Mouse (Mus musculus) kidney, embryonic 16.5 days (tissue): ENCODE results near the gene Glb1l. TPM values are rescaled to one million over a fixed set of nuclear protein-coding genes. Genes with fewer than 3 reads are reported as not detected.

Experiments
- ATAC-seq: fragments of 200-750 bp; cut with Nextera tagmentation; 2 replicates; pipeline ENCODE4 v1.8.0; 2017; ENCODE audit warnings: moderate TSS enrichment; ENCODE audit not compliant: low FRiP score, low TSS enrichment
- H3K27ac ChIP-seq: fragments of 300-500 bp; sonication (generic); 2 replicates; pipeline ENCODE4 v1.5.1; 2014; ENCODE audit warnings: low read length
- H3K27me3 ChIP-seq: fragments of 300-500 bp; sonication (generic); 2 replicates; pipeline ENCODE4 v1.6.1; 2014; ENCODE audit warnings: low read length, control low read depth, mixed read lengths; ENCODE audit not compliant: insufficient read depth
- H3K36me3 ChIP-seq: fragments of 300-500 bp; sonication (generic); 2 replicates; pipeline ENCODE4 v1.6.1; 2014; ENCODE audit warnings: low read length, control low read depth, mixed read lengths; ENCODE audit not compliant: insufficient read depth
- H3K4me1 ChIP-seq: fragments of 300-500 bp; sonication (generic); 2 replicates; pipeline ENCODE4 v1.6.1; 2014; ENCODE audit warnings: low read length, control low read depth, mixed read lengths; ENCODE audit not compliant: insufficient read depth
- H3K4me2 ChIP-seq: fragments of 300-500 bp; sonication (generic); replicated peaks from 2 replicates; pipeline ENCODE4 v1.6.1; 2014; ENCODE audit warnings: low read depth, low read length
- H3K4me3 ChIP-seq: fragments of 300-500 bp; sonication (generic); 2 replicates; pipeline ENCODE4 v1.5.1; 2014; ENCODE audit warnings: mild to moderate bottlenecking, low read length
- H3K9ac ChIP-seq: fragments of 300-500 bp; sonication (generic); replicated peaks from 2 replicates; pipeline ENCODE4 v1.6.1; 2014; ENCODE audit warnings: low read length
- H3K9me3 ChIP-seq: fragments of 300-500 bp; sonication (generic); 2 replicates; pipeline ENCODE4 v1.6.1; 2016; ENCODE audit warnings: low read length, control low read depth
- WGBS: fragments of 180-500 bp; shearing (Covaris S2); extraction: QIAGEN DNeasy Blood & Tissue Kit; methylation state at CpG from one replicate; pipeline ENCODE4 v1.1.7; 2014; 5-methylcytosine and 5-hydroxymethylcytosine counted together
- polyA plus RNA-seq: library from polyadenylated mRNA; unstranded; fragments of >200 nt; fragmentation: Nextera tagmentation; extraction: Ambion mirVana; gene quantifications from 2 replicates; pipeline ENCODE4 v1.2.1, GENCODE M21; 2015

Glb1l gene
- polyA plus RNA-seq, 1 experiment from 2014 or later, result 57.4 TPM

DNA sequence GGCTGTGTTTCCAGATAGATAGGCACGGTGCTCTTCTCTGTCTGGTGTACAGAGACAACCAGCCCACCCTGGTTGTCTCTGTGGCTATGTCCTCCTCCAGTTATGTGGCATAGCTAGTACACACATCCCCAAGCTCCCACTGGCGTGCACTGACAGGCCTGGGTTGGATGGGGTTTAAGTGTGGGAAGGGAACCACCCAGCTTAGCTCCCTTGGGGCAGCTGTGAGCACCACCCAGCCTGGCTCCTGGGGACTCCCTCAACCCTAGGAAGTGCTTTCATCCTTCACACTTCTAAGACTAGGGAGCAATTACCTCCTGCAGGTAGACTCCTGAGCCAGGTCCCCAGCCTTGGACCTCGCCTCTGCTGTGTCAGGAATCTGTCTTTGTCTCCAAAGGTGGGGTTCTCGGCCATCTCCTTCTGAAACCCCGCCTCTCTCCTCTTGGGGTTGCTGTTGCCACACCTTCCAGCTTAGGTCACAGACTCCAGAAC, 21.1 kb upstream of the Glb1l start, which contains the start of gene A630095N17Rik:
A630095N17Rik (minus strand) TSS at position 439 of the 489 bp plus-strand sequence.
- H3K4me3 ChIP-seq, result no peak within 1 kb of the TSS
- H3K9ac ChIP-seq, result no peak within 1 kb of the TSS
- no peaks in the 10 kb centered on the region for H3K27me3 ChIP-seq
- ATAC-seq, result no peak
- WGBS, result 82% methylated on average over 5 of the region's 5 CpGs
- H3K27ac ChIP-seq, result no peak within 1 kb of the TSS
- H3K4me1 ChIP-seq, result peaks cover 5% of the 10 kb centered on the region
- no peak within 1 kb of the TSS for H3K4me2 ChIP-seq
- no peaks in the 10 kb centered on the region for H3K36me3 ChIP-seq
- no peaks in the 10 kb centered on the region for H3K9me3 ChIP-seq

DNA sequence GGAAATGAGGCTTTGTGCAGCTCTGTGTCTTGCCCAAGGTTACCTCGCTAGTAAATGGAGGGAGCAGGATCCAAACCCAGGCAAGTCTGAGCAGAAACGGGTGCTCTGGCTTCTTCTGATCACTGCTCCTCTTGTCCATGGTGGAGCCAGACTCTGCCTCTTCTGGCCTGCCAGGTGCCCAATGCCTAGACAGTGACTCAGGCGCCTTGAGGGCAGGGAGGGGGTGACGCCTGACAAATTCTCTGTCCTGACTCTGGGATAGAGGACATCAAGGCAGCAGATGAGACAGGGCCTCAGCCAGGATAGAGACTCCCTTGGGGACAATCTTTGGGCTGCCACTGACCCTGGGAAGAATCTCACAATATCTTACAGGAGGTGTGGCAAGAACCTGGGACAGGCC, 20.6 kb upstream of the Glb1l start:
- Histone ChIP-seq H3K9ac (no peak overlapping the region), H3K4me1 (peaks cover 4% of the 10 kb centered on the region), H3K27me3 (no peaks in the 10 kb centered on the region), H3K9me3 (no peaks in the 10 kb centered on the region), H3K4me3 (no peak overlapping the region), H3K4me2 (no peak overlapping the region), H3K27ac (no peak overlapping the region), H3K36me3 (no peaks in the 10 kb centered on the region)
- no peak for ATAC-seq
- 71% methylated on average over 4 of the region's 4 CpGs for WGBS

DNA sequence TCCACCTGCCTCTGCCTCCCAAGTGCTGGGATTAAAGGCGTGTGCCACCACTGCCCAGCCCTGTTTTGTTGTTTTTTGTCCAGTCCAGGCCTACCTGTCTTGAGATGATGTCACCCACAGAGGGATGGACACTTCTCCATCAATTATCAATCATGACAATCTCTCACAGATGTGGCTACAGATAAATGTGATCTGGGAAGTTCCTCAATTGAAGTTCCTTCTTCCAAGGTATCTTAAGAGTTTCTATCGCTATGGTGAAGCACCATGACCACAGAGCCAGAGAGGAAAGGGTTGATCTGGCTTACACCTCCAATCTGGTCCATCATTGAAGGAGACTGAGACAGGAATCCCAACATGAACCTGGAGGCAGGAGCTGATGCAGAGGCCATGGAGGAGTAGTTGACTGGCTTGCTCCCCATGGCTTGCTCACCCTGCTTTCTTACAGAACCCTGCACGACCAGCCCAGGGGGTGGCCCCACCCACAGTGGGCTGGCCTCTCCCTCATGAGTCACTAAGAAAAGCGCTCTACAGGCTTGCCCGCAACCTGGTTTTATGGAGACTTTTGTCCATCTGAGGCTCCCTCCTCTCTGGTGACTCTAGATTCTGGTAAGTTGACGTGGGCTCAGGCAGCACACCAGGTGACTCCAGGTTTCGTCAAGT, 19.9 kb upstream of the Glb1l start:
- no peaks in the 10 kb centered on the region for H3K9me3 ChIP-seq
- no peaks in the 10 kb centered on the region for H3K36me3 ChIP-seq
- H3K9ac ChIP-seq, result no peak overlapping the region
- H3K4me1 ChIP-seq, result no peaks in the 10 kb centered on the region
- no peak overlapping the region for H3K4me2 ChIP-seq
- ATAC-seq, result no peak
- no peak overlapping the region for H3K4me3 ChIP-seq
- 68% methylated on average over 7 of the region's 7 CpGs for WGBS
- H3K27me3 ChIP-seq, result no peaks in the 10 kb centered on the region
- H3K27ac ChIP-seq, result no peak overlapping the region

DNA sequence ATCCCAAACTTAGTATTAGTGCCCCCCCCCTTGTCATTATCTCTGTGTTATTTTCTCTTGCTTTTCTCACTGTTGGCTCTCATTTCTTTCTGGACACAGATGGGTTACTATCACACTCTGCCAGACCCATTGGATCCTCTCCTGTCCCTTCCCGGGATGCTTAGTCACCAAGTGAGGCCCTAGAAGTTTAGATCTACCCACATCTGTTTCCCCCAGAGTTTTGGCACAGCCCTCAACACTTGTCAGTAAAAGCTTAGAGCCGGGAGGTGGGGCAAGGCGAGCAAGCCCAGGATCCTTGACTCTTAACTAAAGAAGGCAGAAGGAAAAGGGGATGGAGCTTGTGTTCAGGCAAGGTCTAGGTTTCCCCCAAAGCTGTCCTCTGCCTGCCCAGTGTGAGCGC, 18.5 kb upstream of the Glb1l start:
- Histone ChIP-seq H3K9me3 (no peaks in the 10 kb centered on the region), H3K4me1 (no peaks in the 10 kb centered on the region), H3K4me3 (no peak overlapping the region), H3K27ac (no peak overlapping the region), H3K9ac (no peak overlapping the region), H3K36me3 (no peaks in the 10 kb centered on the region), H3K4me2 (no peak overlapping the region), H3K27me3 (no peaks in the 10 kb centered on the region)
- WGBS, result 74% methylated on average over 4 of the region's 4 CpGs
- ATAC-seq, result no peak

DNA sequence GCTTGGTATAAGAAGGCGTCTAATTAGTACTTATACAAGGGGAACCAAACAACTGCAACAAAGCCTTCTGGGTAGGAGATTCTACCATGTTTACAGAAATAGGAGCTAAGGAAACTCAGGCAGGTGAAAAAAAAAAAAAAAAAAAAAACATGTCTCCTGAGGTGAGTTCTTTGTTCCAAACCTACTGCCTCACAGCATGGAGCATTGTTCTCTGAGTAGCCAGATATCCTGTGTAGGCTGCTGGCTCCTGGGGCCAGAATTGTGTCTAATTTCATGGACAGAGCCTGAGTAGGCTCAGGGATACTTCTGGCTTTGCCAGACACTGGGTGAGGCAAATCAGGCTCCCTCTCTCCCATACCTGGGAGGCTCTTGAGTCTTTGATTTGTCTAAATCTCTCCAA, 17.0 kb upstream of the Glb1l start:
- H3K27me3 ChIP-seq, result no peaks in the 10 kb centered on the region
- H3K27ac ChIP-seq, result no peak overlapping the region
- no peak for ATAC-seq
- H3K4me3 ChIP-seq, result no peak overlapping the region
- no peaks in the 10 kb centered on the region for H3K36me3 ChIP-seq
- H3K4me1 ChIP-seq, result no peaks in the 10 kb centered on the region
- no peak overlapping the region for H3K9ac ChIP-seq
- no peaks in the 10 kb centered on the region for H3K9me3 ChIP-seq
- no peak overlapping the region for H3K4me2 ChIP-seq
- 85% methylated on average over 1 of the region's 1 CpGs for WGBS

DNA sequence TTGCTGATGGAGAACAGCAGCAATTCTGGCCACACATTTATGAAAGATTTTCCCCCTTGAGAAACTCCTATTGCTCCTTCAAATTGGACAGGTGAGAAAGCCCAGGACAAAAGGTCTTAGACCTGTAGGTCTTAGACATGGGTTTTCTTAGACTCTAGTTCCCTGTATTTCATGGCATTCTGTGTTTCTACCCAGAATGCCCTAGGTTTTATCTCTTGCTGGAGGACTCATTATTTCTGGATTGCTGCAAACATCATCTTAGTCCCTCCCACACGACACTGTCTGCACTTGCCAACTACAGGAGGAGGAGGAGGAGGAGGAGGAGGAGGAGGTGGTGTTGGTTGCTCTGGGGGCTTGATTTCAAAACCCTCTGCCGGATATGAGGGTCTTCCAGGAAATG, 15.5 kb upstream of the Glb1l start:
- WGBS, result 46% methylated on average over 2 of the region's 2 CpGs
- Histone ChIP-seq H3K27ac (no peak overlapping the region), H3K4me3 (no peak overlapping the region), H3K4me1 (no peaks in the 10 kb centered on the region), H3K9ac (no peak overlapping the region), H3K9me3 (no peaks in the 10 kb centered on the region), H3K36me3 (no peaks in the 10 kb centered on the region), H3K27me3 (peaks cover 4% of the 10 kb centered on the region), H3K4me2 (no peak overlapping the region)
- no peak for ATAC-seq

DNA sequence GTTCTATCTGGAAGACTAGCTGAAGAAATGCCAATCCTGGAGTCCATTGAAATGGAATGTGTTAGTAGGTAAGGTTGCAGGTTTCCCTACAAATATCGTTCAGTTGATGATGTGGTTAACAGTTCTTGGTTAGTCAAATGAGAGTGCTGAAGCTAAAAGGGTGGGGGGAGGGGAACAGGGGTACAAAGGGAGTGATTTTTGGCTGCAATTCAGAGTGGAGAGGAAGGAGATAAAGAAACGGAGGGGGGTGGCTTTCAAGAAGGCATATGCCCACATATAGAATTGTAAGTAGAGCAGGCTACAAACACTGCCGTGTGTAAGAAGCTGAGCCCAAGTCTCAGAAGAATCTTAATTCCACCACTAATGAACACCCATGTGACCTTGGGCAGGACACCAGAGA, 14.9 kb upstream of the Glb1l start:
- H3K4me2 ChIP-seq, result no peak overlapping the region
- no peak overlapping the region for H3K27ac ChIP-seq
- no peaks in the 10 kb centered on the region for H3K36me3 ChIP-seq
- no peak for ATAC-seq
- no peaks in the 10 kb centered on the region for H3K9me3 ChIP-seq
- 80% methylated on average over 3 of the region's 3 CpGs for WGBS
- H3K27me3 ChIP-seq, result peaks cover 11% of the 10 kb centered on the region
- no peaks in the 10 kb centered on the region for H3K4me1 ChIP-seq
- H3K4me3 ChIP-seq, result no peak overlapping the region
- H3K9ac ChIP-seq, result no peak overlapping the region

DNA sequence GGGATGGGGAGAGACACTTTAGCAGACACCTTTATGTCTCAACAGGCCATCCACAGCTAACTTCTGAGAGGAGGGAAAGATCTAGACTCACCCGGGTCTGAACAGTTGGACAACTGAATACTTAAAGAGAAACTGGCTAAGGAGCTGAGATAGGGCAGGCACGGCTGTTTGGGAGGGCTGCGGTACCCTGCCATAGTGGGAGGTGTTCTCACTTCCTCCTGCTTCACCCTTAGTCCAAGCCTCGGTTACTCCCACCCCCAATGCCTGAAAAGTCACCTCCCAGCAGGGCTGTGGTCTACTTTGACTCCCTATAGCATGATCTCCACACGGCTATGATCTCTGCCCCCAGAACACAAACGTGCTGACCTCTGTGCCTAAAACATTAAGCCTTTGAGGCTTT, 12.9 kb upstream of the Glb1l start:
- no peak overlapping the region for H3K4me2 ChIP-seq
- H3K9ac ChIP-seq, result no peak overlapping the region
- peaks cover 7% of the 10 kb centered on the region; the same call in 1 of the 2 replicates for H3K4me1 ChIP-seq
- no peak overlapping the region for H3K4me3 ChIP-seq
- 59% methylated on average over 6 of the region's 6 CpGs for WGBS
- H3K9me3 ChIP-seq, result no peaks in the 10 kb centered on the region
- no peaks in the 10 kb centered on the region for H3K36me3 ChIP-seq
- H3K27ac ChIP-seq, result no peak overlapping the region
- peaks cover 22% of the 10 kb centered on the region for H3K27me3 ChIP-seq
- ATAC-seq, result no peak

DNA sequence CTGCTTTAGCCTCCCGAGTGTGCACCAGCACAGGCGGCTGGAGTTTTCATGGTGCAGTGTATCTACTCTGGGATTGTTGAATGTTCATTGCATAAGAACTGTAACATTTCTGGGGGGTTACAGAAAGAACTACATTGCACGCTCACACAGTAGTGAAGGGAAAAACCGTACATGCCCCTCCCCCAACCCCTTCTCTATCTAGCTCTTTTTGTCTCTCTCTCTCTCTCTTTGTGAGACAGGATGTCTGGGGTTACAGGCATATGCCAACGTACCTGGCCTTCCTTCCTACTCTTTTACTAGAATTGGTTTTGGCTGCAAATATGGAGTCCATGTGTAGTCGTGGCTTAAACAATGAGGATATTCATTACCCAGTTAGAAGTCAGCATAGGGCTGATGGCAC, 12.3 kb upstream of the Glb1l start:
- 75% methylated on average over 6 of the region's 6 CpGs for WGBS

DNA sequence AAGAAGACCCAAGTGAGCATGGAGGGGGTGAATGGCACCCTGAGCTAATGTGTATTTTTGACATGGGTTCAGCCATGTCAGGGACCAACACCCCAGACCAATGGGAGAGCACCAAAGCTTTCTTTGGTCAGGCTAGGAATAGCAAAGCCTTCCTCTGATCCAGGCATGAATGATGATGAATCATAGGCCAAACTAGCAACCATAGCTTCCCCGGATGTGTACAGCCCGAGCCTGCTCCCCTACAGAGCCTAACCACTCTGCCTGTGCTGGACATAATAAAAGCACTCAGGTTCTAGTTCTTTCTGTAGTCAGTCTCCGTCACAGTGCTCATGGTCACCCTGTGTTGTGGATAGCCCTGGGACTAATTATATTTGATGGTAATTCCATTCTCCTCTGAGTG, 10.9 kb upstream of the Glb1l start:
- no peaks in the 10 kb centered on the region for H3K9me3 ChIP-seq
- no peak for ATAC-seq
- no peak overlapping the region for H3K9ac ChIP-seq
- H3K4me1 ChIP-seq, result peaks cover 11% of the 10 kb centered on the region; the same call in 1 of the 2 replicates
- H3K36me3 ChIP-seq, result no peaks in the 10 kb centered on the region
- WGBS, result 78% methylated on average over 3 of the region's 3 CpGs
- peaks cover 33% of the 10 kb centered on the region for H3K27me3 ChIP-seq
- H3K27ac ChIP-seq, result no peak overlapping the region
- no peak overlapping the region for H3K4me2 ChIP-seq
- H3K4me3 ChIP-seq, result no peak overlapping the region

More for the DNA sequence above, 12.3 kb upstream of the Glb1l start:
- no peaks in the 10 kb centered on the region for H3K9me3 ChIP-seq
- no peak overlapping the region for H3K27ac ChIP-seq
- H3K27me3 ChIP-seq, result peaks cover 28% of the 10 kb centered on the region
- H3K4me3 ChIP-seq, result no peak overlapping the region
- H3K4me2 ChIP-seq, result no peak overlapping the region
- H3K36me3 ChIP-seq, result no peaks in the 10 kb centered on the region
- peaks cover 11% of the 10 kb centered on the region; the same call in 1 of the 2 replicates for H3K4me1 ChIP-seq
- no peak overlapping the region for H3K9ac ChIP-seq
- ATAC-seq, result no peak
